Mouse (Mus musculus) thymus, adult 2 months (tissue): ENCODE measurements around the gene Pth2.

ENCODE experiments used
- CTCF ChIP-seq: fragments of 200-500 bp; IDR thresholded peaks from 2 replicates; pipeline ENCODE4 v1.5.1; 2012; ENCODE audit warnings: mild to moderate bottlenecking, control low read depth, low read length, moderate library complexity, borderline replicate concordance; ENCODE audit not compliant: control insufficient read depth, poor library complexity, insufficient read depth; ENCODE audit errors: extremely low read depth
- POLR2A ChIP-seq: fragments of 200-500 bp; IDR thresholded peaks from 2 replicates; pipeline ENCODE4 v1.6.1; 2012; ENCODE audit warnings: mild to moderate bottlenecking, low read length, control low read depth, moderate library complexity; ENCODE audit not compliant: control insufficient read depth, poor library complexity, insufficient read depth; ENCODE audit errors: extremely low read depth

DNA sequence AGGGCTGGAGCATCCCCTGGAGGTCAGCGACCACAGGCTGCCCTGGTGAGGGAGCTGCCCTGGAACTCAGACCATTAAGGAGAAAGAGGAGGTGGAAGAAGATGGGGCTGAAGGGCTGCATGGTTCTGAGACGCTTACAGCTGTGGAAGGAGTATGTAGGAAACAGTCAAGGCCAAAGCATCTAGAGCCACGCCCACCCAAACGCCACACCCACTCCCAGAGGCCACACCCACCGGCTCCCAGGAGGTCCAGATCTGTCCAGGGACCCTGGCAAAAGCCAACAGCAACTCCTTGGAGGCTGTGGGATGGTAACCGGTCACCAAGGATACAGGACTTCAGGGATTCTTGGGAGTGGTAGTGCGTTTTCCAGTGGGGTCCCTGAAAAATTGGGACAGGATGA is 2.2 kb upstream of the Pth2 start:
- TF ChIP-seq POLR2A = no peak
- TF ChIP-seq CTCF = no peak
